Mouse (Mus musculus): ENCODE results near the gene Serpine1. TPM values are rescaled to one million over a fixed set of nuclear protein-coding genes. Genes with fewer than 3 reads are reported as not detected.
"Not testable (repeated sequence)": the region's sequence is repeated elsewhere in the genome, so short reads cannot be mapped to it uniquely, and the experiment has no call there.

Gene Serpine1
- 0.07 and 0.11 TPM in 2 replicates for polyA plus RNA-seq (2016; fragmentation: Nextera tagmentation; extraction: Ambion mirVana)

DNA sequence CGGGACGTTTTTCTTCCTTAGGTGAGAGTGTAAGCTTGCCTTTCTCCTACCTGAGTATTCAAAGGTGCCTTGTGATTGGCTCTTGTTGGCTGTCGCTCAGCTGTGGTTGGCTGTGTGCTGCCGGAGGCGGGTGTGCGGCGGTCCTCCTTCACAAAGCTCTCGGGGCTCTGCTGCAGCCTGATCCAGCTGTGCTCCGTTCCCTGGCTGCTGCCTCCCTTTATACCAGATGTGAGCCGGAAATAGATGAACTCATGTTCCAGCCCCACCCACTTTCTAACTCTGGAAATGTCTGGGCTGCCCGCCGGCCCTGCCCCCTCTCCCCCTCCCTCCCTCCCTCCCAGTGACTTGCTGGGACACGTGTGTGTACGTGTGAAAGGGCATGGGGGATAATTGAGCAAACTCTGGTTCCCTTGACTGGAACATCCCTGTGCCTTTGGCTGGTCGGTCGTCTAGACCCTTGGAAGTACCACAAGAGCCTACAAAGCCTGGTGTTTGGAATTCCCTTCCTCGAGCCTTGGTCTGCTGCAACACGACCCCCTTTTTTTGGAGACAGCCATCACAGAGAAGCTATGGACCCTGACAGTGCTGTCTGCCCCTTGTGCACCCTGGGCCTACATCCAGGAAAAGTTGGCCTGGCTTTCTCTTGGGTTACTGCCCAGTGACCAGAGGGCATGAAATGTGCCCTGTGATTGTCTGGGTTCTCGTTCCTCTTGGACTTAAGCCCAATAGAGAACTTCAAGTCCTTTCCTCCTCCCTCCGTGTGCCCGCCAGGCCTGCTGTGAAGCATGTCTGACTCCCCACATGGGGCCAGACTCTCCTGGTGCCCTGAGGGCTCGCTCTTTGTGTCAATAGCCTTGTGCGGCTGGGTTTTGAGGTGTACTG lies at the start of gene Serpine1:
Gene Serpine1 (minus strand): TSS at position 190 of the 882 bp plus-strand sequence.
- no peaks in the 10 kb centered on the region for H3K36me3 ChIP-seq
- H3K27me3 ChIP-seq (ENCODE audit: low read depth, poor library complexity, severe bottlenecking) = no peaks in the 10 kb centered on the region; the same call in 1 of the 2 replicates
- peak; percentile 62 for DNase-seq (ENCODE audit: low spot score)
- 22% methylated on average over 23 of the region's 23 CpGs for WGBS
- H3K9me3 ChIP-seq (replicated peaks) = no peaks in the 10 kb centered on the region
- H3K27ac ChIP-seq (replicated peaks) = peak within 1 kb of the TSS; percentile 69
- H3K4me3 ChIP-seq = peak within 1 kb of the TSS; percentile 45
- H3K4me1 ChIP-seq = peaks cover 33% of the 10 kb centered on the region

DNA sequence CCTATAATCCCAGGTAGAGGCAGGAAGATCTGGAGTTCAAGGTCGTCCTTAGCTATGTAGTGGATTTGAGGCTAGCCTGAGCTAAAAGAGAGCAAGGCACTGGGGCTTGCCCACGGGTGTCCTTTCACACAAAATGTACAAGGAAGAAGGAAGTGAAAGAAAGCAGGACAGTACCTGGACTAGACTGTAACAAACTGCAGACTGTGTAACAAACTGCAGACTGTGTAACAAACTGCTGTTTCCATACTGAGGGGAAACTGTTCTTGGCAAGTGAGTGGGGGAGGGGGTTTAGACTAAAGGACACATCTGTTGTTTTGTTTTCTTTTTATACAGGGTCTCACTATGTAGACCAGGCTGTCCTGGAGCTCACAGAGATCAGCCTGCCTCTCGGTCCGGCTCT lies 49.2 kb upstream of the Serpine1 start:
- H3K27ac ChIP-seq (replicated peaks) = no peak overlapping the region
- no peaks in the 10 kb centered on the region for H3K36me3 ChIP-seq
- H3K9me3 ChIP-seq (replicated peaks) = no peaks in the 10 kb centered on the region
- peaks cover 17% of the 10 kb centered on the region for H3K4me1 ChIP-seq
- DNase-seq (ENCODE audit: low spot score) = no peak
- no peaks in the 10 kb centered on the region for H3K27me3 ChIP-seq (ENCODE audit: low read depth, poor library complexity, severe bottlenecking)
- 78% methylated on average over 4 of the region's 4 CpGs for WGBS
- H3K4me3 ChIP-seq = no peak overlapping the region

DNA sequence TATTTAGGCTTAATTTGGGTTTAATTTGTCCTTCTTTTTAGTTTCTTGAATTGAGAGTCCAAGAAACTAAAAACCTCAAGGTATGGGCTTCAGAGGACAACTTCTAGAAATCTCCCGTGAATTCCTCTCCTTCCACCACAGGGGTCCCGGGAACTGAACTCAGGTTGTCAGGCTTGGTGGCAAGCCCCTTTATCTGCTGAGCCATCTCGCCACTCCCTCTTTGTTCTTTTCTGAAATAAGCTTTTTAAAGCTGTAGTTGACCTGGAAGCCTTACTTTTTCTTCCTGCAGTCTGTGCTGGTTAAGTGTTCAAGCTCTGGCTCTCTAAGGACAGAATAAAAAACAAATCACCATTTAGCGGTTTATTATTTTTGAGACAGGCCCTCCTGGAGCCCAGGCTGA lies 46.8 kb upstream of the Serpine1 start:
- peaks cover 10% of the 10 kb centered on the region for H3K36me3 ChIP-seq
- peaks cover 33% of the 10 kb centered on the region for H3K4me1 ChIP-seq
- no peaks in the 10 kb centered on the region for H3K27me3 ChIP-seq (ENCODE audit: low read depth, poor library complexity, severe bottlenecking)
- 78% methylated on average over 4 of the region's 4 CpGs for WGBS
- no peak for DNase-seq (ENCODE audit: low spot score)
- H3K9me3 ChIP-seq (replicated peaks) = no peaks in the 10 kb centered on the region
- no peak overlapping the region for H3K4me3 ChIP-seq
- no peak overlapping the region for H3K27ac ChIP-seq (replicated peaks)

DNA sequence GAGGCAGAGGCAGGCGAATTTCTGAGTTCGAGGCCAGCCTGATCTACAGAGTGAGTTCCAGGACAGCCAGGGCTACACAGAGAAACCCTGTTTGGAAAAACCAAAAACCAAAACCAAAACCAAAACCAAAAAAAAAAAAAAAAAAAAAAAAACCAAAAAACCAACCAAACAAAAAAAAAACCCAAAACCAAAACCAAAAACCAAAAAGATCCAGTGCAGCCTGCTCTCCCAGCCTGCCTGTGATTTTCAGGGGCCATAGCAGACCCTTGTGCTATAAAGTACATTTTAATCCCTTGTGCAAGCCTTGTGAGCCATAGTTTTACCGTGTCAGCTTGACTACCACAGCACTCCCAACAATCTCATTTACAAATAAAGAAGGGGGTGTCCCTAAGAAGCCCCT lies 45.9 kb upstream of the Serpine1 start:
- H3K27ac ChIP-seq (replicated peaks); H3K4me3 ChIP-seq; H3K9me3 ChIP-seq (replicated peaks); DNase-seq (ENCODE audit: low spot score); H3K27me3 ChIP-seq (ENCODE audit: low read depth, poor library complexity, severe bottlenecking): not testable (repeated sequence)
- WGBS = 93% methylated on average over 3 of the region's 3 CpGs
- peaks cover 27% of the 10 kb centered on the region for H3K4me1 ChIP-seq
- H3K36me3 ChIP-seq = peaks cover 19% of the 10 kb centered on the region

DNA sequence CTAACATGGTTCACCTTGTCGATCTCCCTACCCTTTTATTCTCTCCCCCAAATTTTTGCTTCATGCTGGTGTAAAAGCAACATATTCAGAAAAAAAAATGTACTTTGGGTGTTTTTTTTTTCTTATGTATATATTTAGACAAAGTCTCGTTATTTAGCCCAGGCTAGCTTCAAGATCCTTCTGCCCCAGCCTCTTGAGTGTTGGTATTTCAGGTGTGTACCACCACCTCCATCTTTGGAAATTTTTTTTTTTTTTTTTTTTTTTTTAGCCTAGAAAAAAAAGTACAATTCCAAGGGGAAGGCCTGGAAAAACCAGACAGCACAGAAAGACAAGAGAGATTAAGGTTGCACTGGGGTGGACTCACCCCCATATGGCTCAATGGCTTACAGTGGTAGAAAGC lies 44.9 kb upstream of the Serpine1 start:
- no peaks in the 10 kb centered on the region for H3K27me3 ChIP-seq (ENCODE audit: low read depth, poor library complexity, severe bottlenecking)
- no peak for DNase-seq (ENCODE audit: low spot score)
- peaks cover 20% of the 10 kb centered on the region for H3K4me1 ChIP-seq
- H3K4me3 ChIP-seq = no peak overlapping the region
- WGBS = 86% methylated on average over 2 of the region's 2 CpGs
- H3K27ac ChIP-seq (replicated peaks) = no peak overlapping the region
- H3K9me3 ChIP-seq (replicated peaks) = no peaks in the 10 kb centered on the region; the same call in 1 of the 2 replicates
- H3K36me3 ChIP-seq = peaks cover 27% of the 10 kb centered on the region

DNA sequence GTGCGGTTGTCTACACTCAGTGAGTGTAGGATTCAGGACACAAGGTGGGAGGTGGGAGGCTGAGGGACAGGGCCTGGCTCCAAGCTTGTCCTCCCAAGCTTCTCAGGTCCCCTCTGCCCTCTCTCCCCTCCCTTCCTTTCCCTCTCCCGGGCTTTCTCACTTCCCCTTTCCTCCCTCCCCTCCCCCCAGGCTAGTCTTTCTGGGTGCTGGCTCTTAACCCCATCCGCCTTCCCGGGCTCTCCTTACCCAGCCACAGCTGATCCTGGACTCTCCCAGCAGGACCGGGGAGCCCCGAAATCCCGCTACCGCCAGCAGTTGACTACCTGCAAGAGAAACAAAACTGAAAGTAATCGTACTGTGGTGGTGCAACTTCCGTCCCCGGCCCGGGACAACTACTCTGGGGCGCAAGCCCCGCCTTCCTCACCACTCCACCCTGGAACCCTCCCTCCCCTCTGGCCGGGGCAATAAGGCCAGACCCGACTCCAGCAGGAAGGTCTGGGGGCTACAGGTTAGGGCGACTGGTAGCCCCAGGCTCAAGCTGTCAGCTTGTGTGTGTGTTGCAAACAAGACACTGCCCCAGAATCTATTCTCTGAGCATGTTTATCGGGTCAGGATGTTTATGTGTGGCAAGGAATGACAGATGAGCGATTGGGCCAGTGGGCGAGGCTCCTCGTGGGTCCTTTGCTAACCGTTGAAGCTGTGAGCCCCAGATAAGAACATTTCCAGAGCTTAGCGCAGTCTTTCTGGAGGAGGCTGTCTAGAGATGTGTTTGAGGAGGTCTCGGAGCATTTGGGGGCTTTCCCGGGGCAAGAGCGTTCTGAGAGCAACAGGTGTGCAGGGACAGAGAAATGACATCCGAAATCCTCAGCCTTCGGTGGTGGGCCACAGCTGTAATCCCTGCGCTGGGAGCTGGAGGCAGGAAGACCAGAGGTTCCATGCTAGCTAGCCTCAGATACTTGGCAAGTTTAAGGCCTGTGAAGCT lies 44.1 kb upstream of the Serpine1 start, which contains the start of gene Trim56:
Gene Trim56 (minus strand): TSS at position 344 of the 982 bp plus-strand sequence.
- Histone ChIP-seq H3K9me3 (replicated peaks) (no peaks in the 10 kb centered on the region; the same call in 1 of the 2 replicates), H3K4me1 (peaks cover 20% of the 10 kb centered on the region), H3K4me3 (peak within 1 kb of the TSS; percentile 73), H3K27me3 (ENCODE audit: low read depth, poor library complexity, severe bottlenecking) (no peaks in the 10 kb centered on the region), H3K27ac (replicated peaks) (peak within 1 kb of the TSS; percentile 93), H3K36me3 (peaks cover 28% of the 10 kb centered on the region)
- WGBS = 12% methylated on average over 29 of the region's 29 CpGs
- DNase-seq (ENCODE audit: low spot score) = peak; percentile 67

DNA sequence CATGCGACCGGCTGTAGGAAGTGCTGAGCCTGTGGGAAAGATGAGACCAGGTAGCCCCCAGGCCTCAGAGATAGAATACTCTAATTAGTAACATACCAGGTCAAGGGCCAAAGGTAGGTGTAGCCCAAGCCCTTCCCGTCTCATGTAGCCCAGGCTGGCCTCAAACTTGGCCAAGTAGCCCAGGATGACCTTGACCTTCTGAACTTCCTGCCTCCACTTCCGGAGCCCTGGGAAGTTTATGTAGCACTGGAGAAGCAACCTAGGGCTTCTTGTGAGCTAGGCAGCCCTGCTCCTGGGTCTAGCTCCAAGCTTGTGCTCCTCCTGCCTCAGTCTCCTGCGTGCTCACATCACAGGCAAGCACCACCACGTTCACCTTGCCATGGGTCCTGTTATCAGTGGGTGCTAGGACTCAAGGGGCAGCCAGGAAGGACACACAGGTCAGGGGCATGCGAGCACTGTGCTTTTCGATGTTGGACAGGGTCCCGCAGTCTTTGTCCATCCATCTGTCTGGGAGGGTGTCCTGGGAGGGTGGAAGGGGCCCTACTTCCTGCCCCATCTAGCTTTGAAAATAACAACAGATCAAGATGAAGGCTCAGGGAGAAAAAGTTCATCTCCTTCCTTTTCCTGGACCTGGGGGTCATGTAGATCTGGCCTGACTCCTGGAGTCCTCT lies 43.0 kb upstream of the Serpine1 start:
- WGBS = 89% methylated on average over 9 of the region's 9 CpGs
- H3K4me3 ChIP-seq = peak overlapping the region; percentile 73
- H3K27ac ChIP-seq (replicated peaks) = peak overlapping the region; percentile 93
- DNase-seq (ENCODE audit: low spot score) = no peak
- no peaks in the 10 kb centered on the region; the same call in 1 of the 2 replicates for H3K9me3 ChIP-seq (replicated peaks)
- peaks cover 28% of the 10 kb centered on the region for H3K36me3 ChIP-seq
- H3K27me3 ChIP-seq (ENCODE audit: low read depth, poor library complexity, severe bottlenecking) = no peaks in the 10 kb centered on the region
- H3K4me1 ChIP-seq = peaks cover 20% of the 10 kb centered on the region

DNA sequence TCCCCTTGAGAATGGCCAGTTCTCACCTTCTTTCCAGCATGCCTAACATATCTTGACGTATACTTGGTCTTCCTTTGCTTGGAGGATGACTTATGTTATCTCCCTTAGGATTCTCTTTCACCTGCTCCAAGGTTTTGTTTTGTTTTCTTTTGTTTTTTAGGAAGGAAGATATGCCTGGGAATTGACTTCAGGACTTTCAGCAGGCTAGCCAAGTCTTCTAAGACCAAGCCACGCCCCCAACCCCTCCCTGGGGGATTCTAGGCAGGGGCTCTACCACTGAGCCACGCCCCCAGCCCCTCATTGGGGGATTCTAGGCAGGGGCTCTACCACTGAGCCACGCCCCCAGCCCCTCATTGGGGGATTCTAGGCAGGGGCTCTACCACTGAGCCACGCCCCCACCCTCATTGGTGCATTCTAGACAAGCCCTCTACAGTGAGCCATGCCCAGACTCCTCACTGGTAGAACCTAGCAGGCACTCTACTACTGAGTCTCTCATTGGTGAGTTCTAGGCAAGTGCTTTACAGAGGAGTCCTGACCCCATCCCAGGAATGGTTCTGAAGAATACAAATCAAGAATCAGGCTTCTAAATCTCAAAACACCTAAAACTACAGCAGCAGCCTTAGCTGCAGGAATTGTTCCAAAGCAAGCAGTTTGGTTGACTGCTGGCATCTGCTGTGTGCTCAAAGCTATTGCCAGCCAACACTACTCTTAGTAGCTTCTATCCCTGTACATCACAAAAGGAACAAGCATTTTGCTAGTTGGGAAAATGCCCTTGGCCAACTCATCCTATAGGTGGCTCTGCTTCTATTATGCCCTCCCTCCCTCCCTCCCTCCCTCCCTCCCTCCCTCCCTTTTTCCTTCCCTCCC lies 39.7 kb upstream of the Serpine1 start:
- no peak for DNase-seq (ENCODE audit: low spot score)
- no peaks in the 10 kb centered on the region for H3K27me3 ChIP-seq (ENCODE audit: low read depth, poor library complexity, severe bottlenecking)
- H3K9me3 ChIP-seq (replicated peaks) = no peaks in the 10 kb centered on the region; the same call in 1 of the 2 replicates
- H3K36me3 ChIP-seq = peaks cover 28% of the 10 kb centered on the region
- H3K4me1 ChIP-seq = peaks cover 20% of the 10 kb centered on the region
- H3K4me3 ChIP-seq = no peak overlapping the region
- 75% methylated on average over 5 of the region's 5 CpGs for WGBS
- H3K27ac ChIP-seq (replicated peaks) = no peak overlapping the region

DNA sequence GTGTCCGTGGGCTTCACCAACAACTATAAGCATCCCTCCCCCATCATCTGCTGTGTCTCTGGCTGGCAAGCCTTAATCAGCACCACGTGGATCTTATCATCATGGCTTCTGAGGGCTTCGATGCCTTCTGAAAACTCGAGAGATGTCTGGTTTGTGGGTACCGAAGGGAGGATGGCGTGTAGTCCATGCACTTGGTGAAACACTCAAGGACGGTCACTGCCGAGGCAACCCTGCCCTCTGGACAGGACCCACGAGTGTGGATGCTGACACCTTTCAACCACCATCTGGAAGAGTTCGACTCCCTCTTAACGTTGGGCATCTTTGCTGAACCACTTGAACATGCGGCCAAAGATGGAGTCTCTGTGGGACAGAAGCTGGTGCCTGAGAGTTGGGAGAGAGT lies 38.8 kb upstream of the Serpine1 start:
- WGBS = 92% methylated on average over 12 of the region's 12 CpGs
- Histone ChIP-seq H3K4me1 (peaks cover 12% of the 10 kb centered on the region), H3K27ac (replicated peaks) (no peak overlapping the region), H3K36me3 (peaks cover 28% of the 10 kb centered on the region), H3K9me3 (replicated peaks) (no peaks in the 10 kb centered on the region; the same call in 1 of the 2 replicates), H3K27me3 (ENCODE audit: low read depth, poor library complexity, severe bottlenecking) (no peaks in the 10 kb centered on the region), H3K4me3 (no peak overlapping the region)
- DNase-seq (ENCODE audit: low spot score) = no peak

DNA sequence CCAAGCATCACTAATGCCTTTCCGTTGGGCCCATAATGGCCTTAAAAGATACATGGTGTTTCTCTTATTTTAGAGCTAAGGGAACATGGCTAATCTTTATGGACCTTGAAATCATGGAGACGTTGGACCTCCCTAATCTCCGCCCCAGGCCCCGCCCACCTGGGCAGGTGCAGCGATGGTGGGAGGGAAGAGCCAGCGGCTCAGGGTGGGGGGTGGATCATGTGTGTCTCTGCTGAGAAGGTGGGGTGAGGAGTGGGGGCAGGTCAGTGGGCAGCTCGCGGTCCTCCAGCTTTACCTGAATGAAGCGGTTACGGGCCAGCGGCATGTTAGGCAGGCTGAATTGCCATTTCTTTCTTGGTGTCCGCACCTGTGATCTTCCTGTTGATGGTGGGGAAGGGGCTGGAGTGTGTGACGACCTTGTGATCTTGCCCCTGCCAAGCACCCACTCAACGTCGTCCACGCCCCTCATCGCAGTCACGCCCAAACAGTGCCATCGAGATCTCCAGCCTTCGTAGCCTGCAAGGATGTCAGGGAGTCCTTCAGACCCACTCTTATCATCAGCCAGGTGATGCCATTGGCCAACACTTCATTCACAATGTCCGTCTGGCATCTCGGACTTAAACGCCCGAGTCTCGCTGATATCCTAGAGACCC lies 38.0 kb upstream of the Serpine1 start:
- 62% methylated on average over 25 of the region's 25 CpGs for WGBS
- H3K4me3 ChIP-seq = no peak overlapping the region
- peaks cover 4% of the 10 kb centered on the region for H3K4me1 ChIP-seq
- H3K27me3 ChIP-seq (ENCODE audit: low read depth, poor library complexity, severe bottlenecking) = no peaks in the 10 kb centered on the region
- H3K27ac ChIP-seq (replicated peaks) = no peak overlapping the region
- no peaks in the 10 kb centered on the region; the same call in 1 of the 2 replicates for H3K9me3 ChIP-seq (replicated peaks)
- H3K36me3 ChIP-seq = peaks cover 28% of the 10 kb centered on the region
- DNase-seq (ENCODE audit: low spot score) = no peak

DNA sequence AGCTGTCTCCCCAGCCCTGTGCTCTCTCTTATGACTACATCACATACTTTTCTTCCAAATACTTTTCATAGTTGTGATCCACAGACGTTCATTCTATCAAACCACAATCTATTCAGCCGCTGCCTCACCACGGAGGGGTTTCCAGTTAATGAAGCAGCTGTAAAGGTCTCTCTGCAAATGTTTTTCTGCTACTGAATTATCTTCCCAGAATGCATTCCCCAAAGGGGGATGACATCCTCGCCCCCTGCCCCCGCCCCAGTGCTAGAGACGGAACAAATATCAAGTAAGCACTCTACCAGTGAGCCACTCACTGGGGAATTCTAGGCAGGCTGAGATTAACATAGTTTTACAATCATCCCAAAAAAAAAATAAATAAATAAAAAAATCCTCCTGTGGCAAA lies 36.0 kb upstream of the Serpine1 start:
- Histone ChIP-seq H3K27ac (replicated peaks) (no peak overlapping the region), H3K4me1 (peaks cover 2% of the 10 kb centered on the region), H3K27me3 (ENCODE audit: low read depth, poor library complexity, severe bottlenecking) (no peaks in the 10 kb centered on the region), H3K4me3 (no peak overlapping the region), H3K9me3 (replicated peaks) (no peaks in the 10 kb centered on the region; the same call in 1 of the 2 replicates), H3K36me3 (peaks cover 10% of the 10 kb centered on the region)
- DNase-seq (ENCODE audit: low spot score) = no peak
- WGBS = 74% methylated on average over 6 of the region's 6 CpGs
